Mouse (Mus musculus) embryo, embryonic 10 days (tissue): ENCODE measurements around the gene Hist1h2bn.
"Not testable (repeated sequence)": the region's sequence is repeated elsewhere in the genome, so short reads cannot be mapped to it uniquely, and the experiment has no call there.

ENCODE experiments used
- DNase-seq: peaks from one replicate; pipeline ENCODE4 v3.0.0-alpha.2; 2015; ENCODE audit warnings: low spot score

Gene Hist1h2bn

GRCm38 (mm10) chr13:21781639-21782038, 27.7 kb downstream of the Hist1h2bn start:
- peak; percentile 10 for DNase-seq

- DNase-seq = peak; percentile 75
Observed at GRCm38 (mm10) chr13:21782361-21783254, 28.7 kb downstream of the Hist1h2bn start.

GRCm38 (mm10) chr13:21783255-21783617, 29.3 kb downstream of the Hist1h2bn start, which contains the start of gene Hist1h3i:
Hist1h3i (minus strand) TSS chr13:21783370.
- DNase-seq = peak; percentile 88

GRCm38 (mm10) chr13:21783734-21784161, 29.8 kb downstream of the Hist1h2bn start:
- peak; percentile 68 for DNase-seq

GRCm38 (mm10) chr13:21784311-21784710, 30.4 kb downstream of the Hist1h2bn start:
- peak; percentile 42 for DNase-seq

GRCm38 (mm10) chr13:21786189-21786898, 32.4 kb downstream of the Hist1h2bn start:
- peak; percentile 73 for DNase-seq

GRCm38 (mm10) chr13:21786899-21787629, 33.1 kb downstream of the Hist1h2bn start, which contains the start of the genes Hist1h2an and Hist1h2bp:
Hist1h2an (minus strand) TSS chr13:21787218.
Hist1h2bp (plus strand) TSS chr13:21787461.
- peak; percentile 96 for DNase-seq

GRCm38 (mm10) chr13:21787760-21788593, 34.1 kb downstream of the Hist1h2bn start:
- peak; percentile 70 for DNase-seq

- peak; percentile 4 for DNase-seq
Observed at GRCm38 (mm10) chr13:21789925-21790324, 36.0 kb downstream of the Hist1h2bn start.

GRCm38 (mm10) chr13:21790601-21791283, 36.8 kb downstream of the Hist1h2bn start:
- peak; percentile 28 for DNase-seq

GRCm38 (mm10) chr13:21795584-21795983, 41.7 kb downstream of the Hist1h2bn start:
- DNase-seq = peak; percentile 3

GRCm38 (mm10) chr13:21797163-21797562, 43.2 kb downstream of the Hist1h2bn start:
- DNase-seq = not testable (repeated sequence)

- not testable (repeated sequence) for DNase-seq
Observed at GRCm38 (mm10) chr13:21803058-21803457, 49.1 kb downstream of the Hist1h2bn start.
